Mouse (Mus musculus) hindbrain, embryonic 15.5 days (tissue): Measurements from ENCODE around the gene Emilin3. TPM values are rescaled to one million over a fixed set of nuclear protein-coding genes. Genes with fewer than 3 reads are reported as not detected.

Source experiments
- ATAC-seq: fragments of 200-750 bp; cut with Nextera tagmentation; 2 replicates; pipeline ENCODE4 v1.8.0; 2017; ENCODE audit warnings: low read depth, moderate number of reproducible peaks, moderate TSS enrichment; ENCODE audit not compliant: low FRiP score
- H3K27ac ChIP-seq: fragments of 300-500 bp; sonication (generic); replicated peaks from 2 replicates; pipeline ENCODE4 v1.5.1; 2015; ENCODE audit warnings: mild to moderate bottlenecking, inconsistent platforms
- H3K27me3 ChIP-seq: fragments of 300-500 bp; sonication (generic); 2 replicates; pipeline ENCODE4 v1.6.1; 2015; ENCODE audit warnings: control low read depth, inconsistent platforms
- H3K36me3 ChIP-seq: fragments of 300-500 bp; sonication (generic); 2 replicates; pipeline ENCODE4 v1.6.1; 2015; ENCODE audit warnings: control low read depth, inconsistent platforms
- H3K4me1 ChIP-seq: fragments of 300-500 bp; sonication (generic); replicated peaks from 2 replicates; pipeline ENCODE4 v1.6.1; 2015; ENCODE audit warnings: control low read depth, inconsistent platforms
- H3K4me2 ChIP-seq: fragments of 300-500 bp; sonication (generic); 2 replicates; pipeline ENCODE4 v1.6.1; 2015; ENCODE audit warnings: moderate library complexity, mild to moderate bottlenecking, inconsistent platforms
- H3K4me3 ChIP-seq: fragments of 300-500 bp; sonication (generic); 2 replicates; pipeline ENCODE4 v1.5.1; 2015; ENCODE audit warnings: mild to moderate bottlenecking, inconsistent platforms
- H3K9ac ChIP-seq: fragments of 300-500 bp; sonication (generic); 2 replicates; pipeline ENCODE4 v1.6.1; 2015; ENCODE audit warnings: inconsistent platforms
- H3K9me3 ChIP-seq: fragments of 300-500 bp; sonication (generic); 2 replicates; pipeline ENCODE4 v1.6.1; 2016; ENCODE audit warnings: control low read depth, inconsistent platforms
- WGBS: fragments of 180-500 bp; shearing (Covaris S2); methylation state at CpG from one replicate; pipeline ENCODE4 v1.1.7; 2015; 5-methylcytosine and 5-hydroxymethylcytosine counted together
- polyA plus RNA-seq: library from polyadenylated mRNA; unstranded; fragments of >200 nt; fragmentation: Nextera tagmentation; extraction: Ambion mirVana; gene quantifications from 2 replicates; pipeline ENCODE4 v1.2.1, GENCODE M21; 2015

Emilin3 gene
- polyA plus RNA-seq, 1 experiment from 2014 or later: 0.66 TPM

DNA sequence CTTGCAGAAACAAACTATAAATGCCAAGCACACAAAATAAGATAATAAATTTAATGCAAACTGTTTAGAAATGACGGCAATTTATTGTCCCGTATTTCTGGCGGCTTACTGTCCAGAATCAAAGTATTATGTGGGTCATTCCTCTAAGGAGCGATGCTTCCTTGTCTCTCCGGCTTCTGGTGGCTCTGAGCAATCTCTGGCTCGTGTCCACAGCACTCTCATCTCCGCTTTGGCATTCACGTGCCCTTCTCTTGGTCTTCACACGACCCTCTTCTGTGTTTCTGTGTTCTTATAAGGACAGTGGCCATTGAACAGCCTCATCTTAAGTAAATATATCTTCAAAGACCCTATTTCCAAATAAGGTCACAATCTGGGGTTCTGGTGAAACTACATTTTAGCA, 2.5 kb upstream of the Emilin3 start:
- Histone ChIP-seq H3K4me1 (peaks cover 14% of the 10 kb centered on the region), H3K4me2 (no peak overlapping the region), H3K9ac (no peak overlapping the region), H3K27me3 (peaks cover 48% of the 10 kb centered on the region), H3K27ac (no peak overlapping the region), H3K9me3 (no peaks in the 10 kb centered on the region), H3K4me3 (no peak overlapping the region), H3K36me3 (no peaks in the 10 kb centered on the region)
- 86% methylated on average over 9 of the region's 9 CpGs for WGBS
- no peak for ATAC-seq

DNA sequence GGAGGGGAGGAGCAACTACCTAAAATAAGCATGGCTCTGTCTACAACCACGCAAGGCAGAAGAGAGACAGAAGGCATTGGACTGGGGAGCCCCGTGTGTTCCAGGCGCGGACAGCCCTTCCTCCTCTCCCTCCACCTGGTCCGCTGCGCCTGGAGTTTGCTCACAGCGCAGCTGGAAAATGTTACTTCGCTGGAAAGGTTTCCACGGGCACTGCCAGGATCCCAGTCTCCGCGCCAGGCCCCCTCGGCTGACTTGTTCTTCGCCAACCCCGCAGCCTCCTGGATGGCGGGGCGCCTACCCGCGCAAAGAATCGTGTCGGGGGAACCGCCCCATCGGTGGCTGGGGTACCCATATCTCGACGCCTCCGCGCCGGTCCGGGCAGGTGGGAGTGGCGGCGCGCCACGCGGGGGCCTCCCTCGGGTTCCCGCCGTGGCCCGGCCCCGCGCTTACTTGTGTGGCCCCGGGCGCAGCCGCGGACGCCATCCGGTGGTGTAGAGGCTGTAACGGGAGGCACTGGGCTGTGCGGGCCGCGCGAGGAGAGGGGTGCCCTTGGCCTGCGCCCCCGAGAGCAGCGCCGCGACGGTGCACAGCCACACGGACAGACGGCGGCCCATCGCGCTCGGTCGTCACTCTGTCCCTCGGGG, 448 bp downstream of the Emilin3 start:
- Histone ChIP-seq H3K4me1 (peaks cover 14% of the 10 kb centered on the region), H3K4me3 (peak overlapping the region; percentile 45), H3K27ac (no peak overlapping the region), H3K4me2 (peak overlapping the region; percentile 89), H3K27me3 (peaks cover 51% of the 10 kb centered on the region), H3K9ac (peak overlapping the region; percentile 28; the same call in 1 of the 2 replicates), H3K36me3 (no peaks in the 10 kb centered on the region), H3K9me3 (no peaks in the 10 kb centered on the region)
- ATAC-seq: peak; percentile 49; the same call in 1 of the 2 replicates
- 1% methylated on average over 50 of the region's 64 CpGs for whole genome bisulfite sequencing

DNA sequence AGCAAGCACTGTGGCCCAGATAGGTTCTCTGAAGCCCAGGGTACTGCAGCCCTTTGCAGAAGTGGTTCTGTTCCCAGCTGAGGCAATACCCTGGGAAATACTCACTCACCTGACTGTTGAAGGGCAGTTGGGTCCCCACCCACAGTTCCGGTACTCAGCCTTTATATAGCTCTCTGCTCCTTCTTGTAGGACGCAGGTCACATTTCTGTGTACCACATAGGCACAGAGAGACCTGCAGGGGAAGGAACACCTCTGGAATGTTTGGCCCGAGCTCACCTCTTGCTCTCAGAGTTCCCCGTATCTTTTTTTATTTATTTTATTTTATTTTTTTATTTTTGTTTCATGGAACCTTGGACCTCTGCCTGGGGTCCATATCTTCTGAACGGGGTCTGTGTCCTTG, 1.5 kb downstream of the Emilin3 start:
- no peak overlapping the region for H3K4me3 ChIP-seq
- WGBS: 90% methylated on average over 5 of the region's 5 CpGs
- H3K4me1 ChIP-seq: peaks cover 14% of the 10 kb centered on the region
- H3K27ac ChIP-seq: no peak overlapping the region
- H3K27me3 ChIP-seq: peaks cover 51% of the 10 kb centered on the region
- H3K4me2 ChIP-seq: no peak overlapping the region
- no peaks in the 10 kb centered on the region for H3K36me3 ChIP-seq
- ATAC-seq: no peak
- H3K9me3 ChIP-seq: no peaks in the 10 kb centered on the region
- H3K9ac ChIP-seq: no peak overlapping the region

DNA sequence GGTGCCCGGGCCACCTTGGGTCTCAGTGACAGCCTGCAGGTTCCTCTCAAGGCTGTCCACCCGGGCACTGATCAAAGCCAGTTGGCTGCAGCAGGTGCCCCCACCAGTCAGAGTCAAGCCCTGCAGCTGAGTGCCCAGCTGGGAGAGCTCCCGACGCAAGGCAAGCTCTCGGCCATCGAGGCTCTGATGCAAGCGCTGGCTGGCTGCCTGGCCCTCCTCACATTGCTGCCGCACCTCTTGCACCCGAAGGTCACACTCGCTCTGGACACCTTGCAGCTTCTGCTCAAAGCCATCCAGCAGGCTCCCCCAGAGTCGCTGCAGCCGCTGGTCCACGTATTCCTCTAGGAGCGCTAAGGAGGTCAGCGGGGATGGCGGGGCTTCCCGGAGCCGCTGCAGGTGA, 3.5 kb downstream of the Emilin3 start:
- Histone ChIP-seq H3K9me3 (no peaks in the 10 kb centered on the region), H3K36me3 (no peaks in the 10 kb centered on the region), H3K4me3 (no peak overlapping the region), H3K4me2 (no peak overlapping the region), H3K27ac (no peak overlapping the region), H3K4me1 (peaks cover 14% of the 10 kb centered on the region), H3K9ac (no peak overlapping the region), H3K27me3 (peaks cover 40% of the 10 kb centered on the region)
- no peak for ATAC-seq
- 68% methylated on average over 18 of the region's 18 CpGs for WGBS

DNA sequence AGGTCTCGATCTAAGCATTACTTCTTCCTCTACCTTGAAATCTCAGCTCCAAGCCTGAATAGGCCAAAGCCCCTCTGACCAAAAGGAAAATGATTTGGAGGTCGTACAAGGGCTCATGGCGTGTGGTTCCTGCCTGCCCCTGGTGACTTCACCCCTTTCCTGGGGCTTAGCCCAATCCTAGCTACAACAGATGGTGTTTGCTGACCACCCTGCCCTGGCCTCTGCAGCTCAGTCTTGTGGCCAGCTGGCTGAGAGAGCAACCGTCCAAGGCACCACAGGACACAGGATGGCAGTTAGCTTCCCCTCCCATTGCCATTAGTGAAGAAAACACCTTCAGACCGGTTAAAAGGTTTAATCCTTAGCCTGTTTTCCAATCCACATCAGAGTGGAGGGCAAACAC, 6.0 kb downstream of the Emilin3 start:
- Histone ChIP-seq H3K4me3 (no peak overlapping the region), H3K4me1 (0 out of 2 replicates have a peak, but pooled peaks cover under 1% of the 10 kb centered on the region), H3K9me3 (no peaks in the 10 kb centered on the region), H3K36me3 (no peaks in the 10 kb centered on the region), H3K9ac (no peak overlapping the region), H3K27ac (no peak overlapping the region), H3K27me3 (peaks cover 17% of the 10 kb centered on the region), H3K4me2 (no peak overlapping the region)
- WGBS: 76% methylated on average over 5 of the region's 5 CpGs
- no peak for ATAC-seq

DNA sequence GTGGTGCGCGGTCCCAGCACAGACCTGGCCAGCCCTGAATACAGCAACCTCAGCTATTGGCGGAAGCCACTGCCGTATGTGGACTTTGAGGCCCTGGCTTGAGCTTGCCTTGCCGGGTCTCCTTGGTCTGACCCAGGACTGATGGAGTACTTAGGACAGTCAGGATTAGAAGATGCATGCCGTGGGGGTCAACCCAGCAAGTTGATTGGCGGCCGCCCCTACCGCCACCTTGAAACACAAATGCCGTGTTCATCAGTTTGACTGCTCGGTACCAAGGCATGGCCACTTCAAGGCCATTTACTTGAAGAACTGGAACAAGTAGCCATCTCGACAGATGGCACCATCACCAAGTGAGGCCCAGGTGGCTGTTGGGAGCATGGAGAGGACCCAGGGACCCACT, 6.8 kb downstream of the Emilin3 start:
- H3K4me2 ChIP-seq: no peak overlapping the region
- no peak for ATAC-seq
- H3K9ac ChIP-seq: no peak overlapping the region
- H3K36me3 ChIP-seq: no peaks in the 10 kb centered on the region
- no peaks in the 10 kb centered on the region for H3K4me1 ChIP-seq
- H3K9me3 ChIP-seq: no peaks in the 10 kb centered on the region
- WGBS: 96% methylated on average over 12 of the region's 12 CpGs
- no peak overlapping the region for H3K4me3 ChIP-seq
- peaks cover 9% of the 10 kb centered on the region for H3K27me3 ChIP-seq
- no peak overlapping the region for H3K27ac ChIP-seq

DNA sequence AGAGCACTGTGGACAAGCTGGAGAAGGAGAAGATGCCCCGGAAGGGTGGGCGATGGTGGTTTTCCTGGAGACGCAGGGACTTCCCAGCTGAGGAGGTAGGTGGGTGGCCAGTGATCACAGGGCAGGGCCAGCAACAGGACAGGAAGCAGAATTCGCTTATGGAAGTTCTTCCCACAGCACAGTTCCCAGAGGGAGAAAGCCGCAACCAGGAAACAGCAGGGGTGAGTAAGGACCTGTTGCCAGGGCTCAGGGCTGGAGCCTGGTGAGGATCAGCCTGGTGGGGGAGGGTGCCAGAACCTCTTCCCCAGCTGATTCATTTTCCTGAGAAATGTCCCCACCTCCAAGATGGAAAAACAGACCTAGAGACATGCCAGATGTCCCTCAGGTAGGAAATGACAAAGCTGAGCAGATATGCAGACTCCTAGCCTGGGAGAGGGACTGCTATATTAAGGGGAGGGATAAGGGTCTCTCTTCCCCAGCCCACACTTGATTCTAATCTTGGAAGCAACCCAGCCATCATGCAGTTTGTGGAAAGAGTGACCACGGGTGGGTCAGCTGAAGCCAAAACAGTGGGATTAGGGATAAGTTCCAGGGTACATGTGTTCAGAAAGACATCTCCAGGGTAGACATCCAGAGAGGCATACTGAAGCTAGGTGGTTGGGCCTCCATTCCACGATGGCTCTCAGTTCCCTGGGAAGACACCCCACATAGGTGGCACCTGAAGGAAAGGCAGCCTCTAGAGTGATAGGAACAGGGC, 10.3 kb downstream of the Emilin3 start:
- WGBS: 86% methylated on average over 7 of the region's 7 CpGs
- H3K27ac ChIP-seq: no peak overlapping the region
- no peak for ATAC-seq
- H3K4me2 ChIP-seq: no peak overlapping the region
- H3K9ac ChIP-seq: no peak overlapping the region
- no peaks in the 10 kb centered on the region for H3K9me3 ChIP-seq
- H3K4me3 ChIP-seq: no peak overlapping the region
- H3K36me3 ChIP-seq: no peaks in the 10 kb centered on the region
- H3K27me3 ChIP-seq: no peaks in the 10 kb centered on the region
- H3K4me1 ChIP-seq: no peaks in the 10 kb centered on the region

DNA sequence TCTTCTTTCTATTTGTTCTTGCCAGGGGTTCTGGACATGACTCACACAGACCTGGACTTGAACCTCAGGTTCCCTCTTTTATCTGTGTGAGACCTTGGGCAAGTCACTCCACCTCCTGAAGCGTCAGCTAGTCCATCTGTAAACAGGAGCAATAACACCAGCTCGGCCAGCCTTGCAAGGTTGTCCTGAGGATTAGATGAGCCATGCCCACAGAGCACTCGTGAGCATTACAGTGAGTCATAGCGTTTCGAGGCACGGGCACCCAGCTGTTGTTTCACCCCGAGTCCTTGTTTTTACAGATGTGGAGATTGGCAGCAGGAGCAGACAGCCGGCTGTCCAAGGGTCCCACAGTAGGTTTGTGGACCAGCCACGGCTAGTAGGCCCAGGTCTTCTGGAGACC, 20.4 kb downstream of the Emilin3 start:
- no peak overlapping the region for H3K27ac ChIP-seq
- H3K4me3 ChIP-seq: no peak overlapping the region
- ATAC-seq: no peak
- peaks cover 7% of the 10 kb centered on the region for H3K27me3 ChIP-seq
- no peak overlapping the region for H3K9ac ChIP-seq
- H3K4me1 ChIP-seq: peaks cover 11% of the 10 kb centered on the region
- H3K36me3 ChIP-seq: no peaks in the 10 kb centered on the region
- no peaks in the 10 kb centered on the region for H3K9me3 ChIP-seq
- 86% methylated on average over 9 of the region's 9 CpGs for WGBS
- no peak overlapping the region for H3K4me2 ChIP-seq

DNA sequence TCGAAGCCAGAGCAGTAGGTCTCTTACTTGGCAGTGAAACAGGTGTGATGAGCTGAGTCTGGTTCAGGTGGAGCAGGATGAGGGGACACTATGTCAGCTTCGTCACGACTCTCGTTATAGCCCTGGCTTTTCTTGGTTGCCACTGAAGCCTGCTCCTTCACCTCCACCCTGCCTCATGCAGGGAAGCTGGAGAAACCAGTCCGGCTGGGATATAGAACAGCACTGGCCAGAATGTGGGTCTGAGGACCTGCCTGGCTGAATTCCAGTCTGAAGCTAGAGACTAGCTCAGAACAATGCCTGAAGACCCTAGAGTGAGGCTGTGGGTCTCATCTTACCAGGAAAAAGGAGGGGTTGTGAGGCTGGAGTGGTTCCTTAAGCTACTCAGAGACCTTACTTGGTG, 21.1 kb downstream of the Emilin3 start:
- no peak overlapping the region for H3K4me2 ChIP-seq
- no peak overlapping the region for H3K4me3 ChIP-seq
- peaks cover 7% of the 10 kb centered on the region for H3K27me3 ChIP-seq
- H3K27ac ChIP-seq: no peak overlapping the region
- H3K9ac ChIP-seq: no peak overlapping the region
- H3K9me3 ChIP-seq: no peaks in the 10 kb centered on the region
- peaks cover 11% of the 10 kb centered on the region for H3K4me1 ChIP-seq
- no peak for ATAC-seq
- 83% methylated on average over 5 of the region's 5 CpGs for WGBS
- H3K36me3 ChIP-seq: no peaks in the 10 kb centered on the region

DNA sequence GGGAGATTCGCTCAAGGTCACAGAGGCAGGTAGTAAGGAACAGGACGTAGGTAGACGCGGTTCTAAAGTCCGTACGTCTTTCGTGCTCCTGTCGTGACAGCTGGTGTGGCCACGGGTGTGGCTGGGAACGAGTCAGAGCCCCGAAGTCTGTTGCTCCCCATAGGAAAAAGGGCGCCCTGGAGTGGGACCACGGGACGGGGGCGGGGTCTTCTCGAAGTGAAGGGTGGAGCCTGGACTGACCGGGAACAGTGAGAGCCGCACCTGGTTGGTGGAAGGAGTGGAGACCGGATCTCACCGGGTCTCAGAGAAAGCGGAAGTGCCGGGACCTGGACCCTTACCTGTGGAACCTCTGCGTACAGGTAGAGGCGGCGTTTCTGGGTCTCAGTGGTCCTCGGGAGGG, 24.3 kb downstream of the Emilin3 start:
- Histone ChIP-seq H3K27me3 (peaks cover 7% of the 10 kb centered on the region), H3K9ac (peak overlapping the region; percentile 23), H3K4me1 (peaks cover 11% of the 10 kb centered on the region), H3K4me2 (peak overlapping the region; percentile 87), H3K36me3 (no peaks in the 10 kb centered on the region), H3K4me3 (peak overlapping the region; percentile 44), H3K9me3 (no peaks in the 10 kb centered on the region), H3K27ac (no peak overlapping the region)
- WGBS: under 1% methylated on average over 26 of the region's 26 CpGs
- ATAC-seq: peak; percentile 68; the same call in 1 of the 2 replicates

DNA sequence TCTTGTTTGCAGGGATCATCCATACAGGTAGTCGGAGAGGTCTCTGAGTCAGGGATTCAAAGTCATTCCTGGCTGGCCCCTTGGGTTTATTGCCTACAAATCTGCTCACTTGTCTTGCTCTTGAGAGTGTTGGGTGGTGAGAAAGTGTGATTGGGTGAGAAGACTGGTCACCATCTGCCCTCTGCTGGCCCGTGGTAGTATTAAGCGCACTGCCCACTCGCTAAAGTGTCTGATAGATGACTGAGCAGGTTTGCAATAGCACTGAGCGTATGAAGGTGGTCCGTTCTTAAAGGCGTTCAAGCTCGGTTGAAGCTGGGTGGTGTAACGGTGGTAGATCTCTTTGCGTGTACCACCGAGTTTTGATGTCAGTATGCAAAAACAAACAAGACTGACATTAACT, 24.8 kb downstream of the Emilin3 start:
- H3K4me2 ChIP-seq: peak overlapping the region; percentile 87
- no peaks in the 10 kb centered on the region for H3K36me3 ChIP-seq
- H3K27ac ChIP-seq: no peak overlapping the region
- H3K9me3 ChIP-seq: no peaks in the 10 kb centered on the region
- H3K9ac ChIP-seq: no peak overlapping the region
- peaks cover 7% of the 10 kb centered on the region for H3K27me3 ChIP-seq
- peak; percentile 89 for ATAC-seq
- WGBS: 3% methylated on average over 11 of the region's 11 CpGs
- H3K4me3 ChIP-seq: peak overlapping the region; percentile 44
- peaks cover 11% of the 10 kb centered on the region for H3K4me1 ChIP-seq

DNA sequence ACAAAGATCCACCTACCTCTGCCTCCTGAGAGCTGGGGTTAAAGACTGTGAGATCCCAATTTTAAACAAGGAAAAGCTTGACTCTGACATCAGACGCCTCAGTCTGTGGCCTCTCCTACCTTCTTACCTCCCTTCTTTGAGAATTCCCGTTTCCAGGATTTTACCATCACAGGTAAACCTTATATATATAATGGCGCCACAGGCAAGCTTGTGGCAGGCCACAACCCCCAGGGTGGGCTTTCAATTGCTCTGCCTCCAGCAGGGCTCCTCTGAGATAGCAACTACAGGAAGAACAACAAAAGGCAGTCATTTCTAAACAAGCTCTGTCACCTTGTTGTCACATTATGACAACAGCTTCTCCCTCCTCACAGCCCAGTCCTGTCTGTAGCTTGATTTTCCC, 25.9 kb downstream of the Emilin3 start:
- H3K4me3 ChIP-seq: no peak overlapping the region
- no peak for ATAC-seq
- H3K9me3 ChIP-seq: no peaks in the 10 kb centered on the region
- H3K4me2 ChIP-seq: no peak overlapping the region
- peaks cover 11% of the 10 kb centered on the region for H3K4me1 ChIP-seq
- 77% methylated on average over 3 of the region's 3 CpGs for WGBS
- peaks cover 7% of the 10 kb centered on the region for H3K27me3 ChIP-seq
- H3K9ac ChIP-seq: no peak overlapping the region
- no peak overlapping the region for H3K27ac ChIP-seq
- H3K36me3 ChIP-seq: no peaks in the 10 kb centered on the region
